Comparison of ENCODE assay signal across 8 mouse cellular contexts in genomic region chr8:120518736-120519534, GRCm38 (mm10).
DNase-seq lines count a peak whose midpoint lies in the region; ATAC-seq lines count a peak whose summit lies in the region.

No protein-coding gene starts in this region.

- no peak overlapping the region for H3K4me2 ChIP-seq in hindbrain, embryonic 16.5 days (ENCODE audit: low read length)
- no peak overlapping the region for H3K4me2 ChIP-seq in intestine, embryonic 14.5 days (ENCODE audit: low read length)
- H3K4me2 ChIP-seq in neural tube, embryonic 13.5 days: no peak overlapping the region

- H3K36me3 ChIP-seq in hindbrain, embryonic 10.5 days: no peaks in the 10 kb centered on the region
- no peaks in the 10 kb centered on the region for H3K36me3 ChIP-seq in hindbrain, embryonic 16.5 days (ENCODE audit: control insufficient read depth, insufficient read depth, low read length)
- H3K36me3 ChIP-seq in intestine, embryonic 14.5 days (ENCODE audit: control insufficient read depth, insufficient read depth, low read length): no peaks in the 10 kb centered on the region
- H3K36me3 ChIP-seq in neural tube, embryonic 13.5 days: no peaks in the 10 kb centered on the region

- DNase-seq in hindbrain, embryonic 10.5 days (ENCODE audit: low spot score): peak; percentile 36
- peak; percentile 47 for DNase-seq in 3T3-L1 (ENCODE audit: low read depth, low spot score)
- peak; percentile 58 for DNase-seq in c-Kit-negative CD71-positive TER-119-positive erythroid progenitor cells, embryonic 14.5 days (ENCODE audit: low read depth, low spot score)
- no peak for DNase-seq in intestine, embryonic 14.5 days (ENCODE audit: low spot score)
- no peak for DNase-seq in cerebellum, postnatal 36 days
- DNase-seq in urinary bladder, postnatal 10 days (ENCODE audit: low spot score): no peak

- H3K9me3 ChIP-seq in hindbrain, embryonic 10.5 days: no peaks in the 10 kb centered on the region
- H3K9me3 ChIP-seq in hindbrain, embryonic 16.5 days (ENCODE audit: control insufficient read depth, low read length): no peaks in the 10 kb centered on the region
- no peaks in the 10 kb centered on the region for H3K9me3 ChIP-seq in intestine, embryonic 14.5 days (ENCODE audit: control insufficient read depth, low read length)
- no peaks in the 10 kb centered on the region for H3K9me3 ChIP-seq in neural tube, embryonic 13.5 days

- 54% methylated on average over 14 of the region's 14 CpGs for WGBS in hindbrain, embryonic 10.5 days
- WGBS in hindbrain, embryonic 16.5 days: 58% methylated on average over 14 of the region's 14 CpGs
- 74% methylated on average over 14 of the region's 14 CpGs for WGBS in intestine, embryonic 14.5 days
- 59% methylated on average over 14 of the region's 14 CpGs for WGBS in neural tube, embryonic 13.5 days

- no peak overlapping the region for H3K4me3 ChIP-seq in hindbrain, embryonic 10.5 days
- no peak overlapping the region for H3K4me3 ChIP-seq in hindbrain, embryonic 16.5 days (ENCODE audit: low read length)
- no peak overlapping the region for H3K4me3 ChIP-seq in intestine, embryonic 14.5 days (ENCODE audit: low read depth, low read length)
- no peak overlapping the region for H3K4me3 ChIP-seq in neural tube, embryonic 13.5 days

- H3K9ac ChIP-seq in hindbrain, embryonic 16.5 days (ENCODE audit: low read depth, low read length): no peak overlapping the region
- no peak overlapping the region for H3K9ac ChIP-seq in intestine, embryonic 14.5 days (ENCODE audit: low read length)
- H3K9ac ChIP-seq in neural tube, embryonic 13.5 days: 0 out of 2 replicates have a peak overlapping the region, but pooled peaks have one; percentile 1

- no peak for ATAC-seq in hindbrain, embryonic 16.5 days
- ATAC-seq in intestine, embryonic 14.5 days (replicated peaks; ENCODE audit: low FRiP score, low TSS enrichment, low read depth): 0 out of 2 replicates have a peak, but pooled peaks have one; percentile 21
- ATAC-seq in neural tube, embryonic 13.5 days (ENCODE audit: low read depth): no peak

- H3K4me1 ChIP-seq in hindbrain, embryonic 10.5 days (replicated peaks): peaks cover 99% of the 10 kb centered on the region
- peaks cover 67% of the 10 kb centered on the region for H3K4me1 ChIP-seq in hindbrain, embryonic 16.5 days (ENCODE audit: control insufficient read depth, insufficient read depth, low read depth, low read length)
- H3K4me1 ChIP-seq in intestine, embryonic 14.5 days (replicated peaks; ENCODE audit: control insufficient read depth, insufficient read depth, low read length): peaks cover 60% of the 10 kb centered on the region
- H3K4me1 ChIP-seq in neural tube, embryonic 13.5 days (replicated peaks): peaks cover 100% of the 10 kb centered on the region

- H3K27ac ChIP-seq in hindbrain, embryonic 10.5 days: peak overlapping the region; percentile 83
- H3K27ac ChIP-seq in hindbrain, embryonic 16.5 days (ENCODE audit: low read depth, low read length): no peak overlapping the region
- H3K27ac ChIP-seq in intestine, embryonic 14.5 days (ENCODE audit: low read depth): no peak overlapping the region
- peak overlapping the region; percentile 85 for H3K27ac ChIP-seq in neural tube, embryonic 13.5 days (replicated peaks)

- H3K27me3 ChIP-seq in hindbrain, embryonic 10.5 days (ENCODE audit: insufficient read depth, poor library complexity, severe bottlenecking): peaks cover 87% of the 10 kb centered on the region
- H3K27me3 ChIP-seq in hindbrain, embryonic 16.5 days (replicated peaks; ENCODE audit: control insufficient read depth, insufficient read depth, low read length): no peaks in the 10 kb centered on the region
- no peaks in the 10 kb centered on the region for H3K27me3 ChIP-seq in intestine, embryonic 14.5 days (replicated peaks; ENCODE audit: control insufficient read depth, insufficient read depth, low read length)
- no peaks in the 10 kb centered on the region for H3K27me3 ChIP-seq in neural tube, embryonic 13.5 days

Comparison
In these comparisons a context has a peak if more than half of its experiments do, and no peak if none do; other contexts are left out.
1. H3K27ac ChIP-seq: peak in hindbrain, embryonic 10.5 days (single experiment) and neural tube, embryonic 13.5 days (single experiment); none in hindbrain, embryonic 16.5 days (single experiment) and intestine, embryonic 14.5 days (single experiment).
2. DNase-seq: peak in hindbrain, embryonic 10.5 days (single experiment), 3T3-L1 (single experiment) and c-Kit-negative CD71-positive TER-119-positive erythroid progenitor cells, embryonic 14.5 days (single experiment); none in intestine, embryonic 14.5 days (single experiment), cerebellum, postnatal 36 days (0 of 2) and urinary bladder, postnatal 10 days (single experiment).